Mouse (Mus musculus) heart, postnatal 10 days (tissue): Measurements from ENCODE around the gene Thbs1. TPM values are rescaled to one million over a fixed set of nuclear protein-coding genes. Genes with fewer than 3 reads are reported as not detected.

ENCODE experiments used
- total RNA-seq, 2 experiments: library from RNA; stranded (reverse); gene quantifications; 2 replicates each; pipeline ENCODE4 v1.2.3; 2021

Thbs1 gene
- total RNA-seq, 2 experiments from 2014 or later, result 35.1 to 37.0 TPM

Other genes starting within 250 kb of the Thbs1 start
- gene Fsip1, start 145.1 kb downstream of the Thbs1 start, total RNA-seq, result not detected